Mouse (Mus musculus) yolk sac, embryonic 10.5 days (tissue): ENCODE measurements around the gene S100pbp.

Experiments used
- DNase-seq: peaks from one replicate; pipeline ENCODE4 v3.0.0-alpha.2; 2017; ENCODE audit warnings: low spot score

The S100pbp gene

DNA sequence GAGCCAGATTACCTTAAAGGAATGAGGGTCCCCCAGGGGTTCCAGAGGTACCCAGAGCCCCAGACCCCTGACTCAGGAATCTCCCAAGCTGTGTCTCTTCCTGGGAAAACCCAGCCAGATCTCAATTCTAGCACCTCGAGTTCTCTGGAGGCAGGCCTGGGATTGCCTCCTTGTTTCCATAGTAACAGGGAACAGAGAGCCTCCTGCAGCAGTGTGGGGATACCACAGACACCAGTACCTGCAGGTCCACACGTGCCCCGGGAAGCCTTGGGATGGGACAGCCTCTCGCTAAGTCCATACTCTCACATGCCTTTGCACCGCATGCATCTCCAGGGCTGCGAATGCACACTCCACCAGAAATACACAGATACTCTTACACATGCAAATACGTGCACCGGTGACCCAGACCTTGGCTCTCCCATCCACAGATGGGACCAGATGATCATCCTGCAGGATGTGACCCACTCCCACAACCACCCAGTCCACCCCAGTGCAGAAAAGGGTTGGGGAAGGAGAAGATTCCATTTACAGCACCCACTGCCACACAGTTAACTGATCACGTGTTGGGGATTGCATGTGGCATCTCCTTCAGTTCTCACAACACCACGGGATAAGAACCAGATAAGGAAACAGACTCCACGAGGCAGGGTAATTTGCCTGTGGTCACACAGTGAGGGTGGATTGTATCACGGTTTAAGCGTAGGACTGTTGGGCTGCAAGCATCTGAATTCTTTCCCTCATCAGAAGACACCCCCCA lies 60.8 kb downstream of the S100pbp start:
- no peak for DNase-seq

DNA sequence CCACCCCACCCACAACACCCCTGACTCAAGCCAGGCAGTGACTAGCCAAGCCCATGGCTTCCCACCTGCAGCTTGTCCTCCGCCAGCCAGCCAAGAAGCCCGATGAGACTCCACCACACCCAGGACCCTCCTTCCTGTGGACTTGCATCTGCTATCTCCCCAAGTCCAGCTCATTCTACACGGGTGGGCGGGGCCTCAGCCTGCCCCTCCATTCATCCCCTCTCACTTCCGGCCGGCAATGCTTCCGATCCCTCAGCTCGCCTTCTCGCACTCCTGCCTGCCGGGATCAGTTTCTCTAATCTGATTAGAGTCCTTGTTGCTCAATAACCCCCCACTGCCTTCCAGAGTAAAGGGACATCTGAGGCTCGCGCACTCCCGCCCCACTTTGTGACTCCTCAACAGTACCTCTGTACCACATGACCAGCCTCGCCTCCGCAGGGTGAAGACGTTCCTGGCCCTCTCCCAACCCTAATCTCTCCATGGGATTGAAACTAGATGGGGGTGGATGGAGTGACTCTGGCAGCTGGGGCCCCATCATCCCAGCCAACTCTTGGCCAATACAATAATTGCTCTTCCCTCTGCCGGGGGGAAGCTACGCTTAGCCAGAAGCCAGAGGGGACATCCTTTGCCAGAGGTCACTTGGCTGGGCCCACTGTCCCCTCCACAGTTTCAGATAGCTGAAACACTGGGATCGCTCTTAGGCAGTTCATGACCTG lies 63.6 kb downstream of the S100pbp start:
- no peak for DNase-seq

DNA sequence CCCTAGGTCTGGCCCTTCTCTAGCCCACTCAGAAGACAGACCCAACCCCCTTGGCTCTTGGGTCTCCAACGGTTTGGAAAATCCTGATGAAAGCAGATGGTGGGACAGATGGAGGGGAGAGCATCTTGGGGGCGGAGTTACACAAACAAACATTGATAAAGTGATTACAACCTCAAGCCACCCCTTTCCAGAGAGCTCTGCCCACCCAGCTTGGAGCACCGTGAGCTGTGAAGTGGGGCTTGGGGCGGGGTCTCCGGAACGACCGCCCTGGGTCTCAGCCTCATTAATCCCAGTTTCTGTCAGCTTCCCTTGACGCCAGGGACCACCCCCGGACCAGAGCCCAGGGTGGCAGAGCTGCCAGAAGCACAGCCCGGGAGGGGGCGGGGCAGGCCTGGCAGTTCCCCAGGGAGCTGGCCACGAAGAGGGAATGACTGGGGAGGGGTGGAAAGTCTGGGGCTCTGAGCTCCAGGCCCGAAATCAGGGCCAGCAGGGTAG lies 64.8 kb downstream of the S100pbp start:
- DNase-seq: no peak

DNA sequence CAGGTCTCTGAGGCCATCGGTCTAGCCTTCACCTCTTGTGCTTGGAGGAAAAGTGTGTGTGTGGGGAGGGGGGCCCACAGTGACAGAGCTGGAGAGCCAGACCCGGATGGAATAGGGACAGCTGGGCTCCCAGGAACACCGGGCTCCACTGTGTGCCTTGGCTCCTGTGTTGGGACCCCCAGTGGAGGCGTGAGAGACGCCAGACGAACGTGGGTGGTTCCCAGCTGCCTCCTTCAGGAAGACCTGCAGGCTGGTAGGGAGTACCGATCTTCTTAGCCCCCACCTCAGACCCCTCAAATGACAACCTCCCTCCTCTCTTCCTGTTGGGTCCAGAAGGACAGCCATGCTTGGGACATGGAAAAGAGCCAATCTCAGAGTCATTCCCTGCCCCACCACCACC lies 66.8 kb downstream of the S100pbp start:
- no peak for DNase-seq

DNA sequence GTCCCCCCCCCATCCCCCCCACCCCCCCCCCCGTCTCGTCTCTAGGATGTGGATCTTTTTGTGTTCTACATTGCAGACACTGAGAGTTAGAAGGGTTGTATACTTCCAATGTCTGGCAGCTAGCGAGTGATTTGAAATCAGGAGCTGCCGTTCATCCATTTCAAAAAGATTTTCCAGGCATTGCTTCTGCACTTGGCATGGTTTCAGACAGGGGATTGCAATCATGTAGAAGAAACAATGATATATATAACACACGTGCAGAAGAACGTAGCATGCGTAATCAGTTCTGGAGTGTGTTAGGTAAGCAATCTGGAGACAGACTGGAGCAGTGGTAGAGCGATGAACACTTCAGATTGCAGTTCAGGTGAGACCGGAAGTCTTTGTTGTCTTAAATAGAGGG lies 67.4 kb downstream of the S100pbp start:
- no peak for DNase-seq

DNA sequence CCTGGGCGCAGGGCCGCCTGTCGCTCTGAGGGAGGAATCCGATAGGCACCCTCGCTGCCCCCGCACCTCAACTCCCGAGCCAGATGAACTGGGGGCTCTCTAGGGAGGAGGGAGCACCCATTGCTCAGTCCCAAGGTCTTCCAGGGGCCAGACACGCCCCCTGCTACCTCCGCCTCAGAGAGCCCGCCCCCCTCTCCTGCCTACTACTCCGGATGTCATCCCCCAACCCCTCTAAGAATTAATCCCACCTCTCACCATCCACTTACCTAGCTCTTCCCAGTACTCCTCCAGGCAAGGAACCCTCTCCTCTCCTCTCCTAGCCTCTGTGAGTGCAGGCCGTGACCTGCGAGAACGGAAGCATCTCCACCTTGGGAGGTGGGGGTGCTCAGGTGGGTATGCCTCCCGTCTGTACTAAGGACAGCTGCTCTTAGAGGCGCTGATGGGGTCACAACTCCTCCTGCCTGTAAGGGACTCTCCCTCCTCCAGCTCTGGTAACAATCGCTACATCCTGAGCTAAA lies 67.9 kb downstream of the S100pbp start, which contains the start of gene Hpca:
TSS of gene Hpca (minus strand) at position 468 of the 518 bp plus-strand sequence.
- no peak for DNase-seq

DNA sequence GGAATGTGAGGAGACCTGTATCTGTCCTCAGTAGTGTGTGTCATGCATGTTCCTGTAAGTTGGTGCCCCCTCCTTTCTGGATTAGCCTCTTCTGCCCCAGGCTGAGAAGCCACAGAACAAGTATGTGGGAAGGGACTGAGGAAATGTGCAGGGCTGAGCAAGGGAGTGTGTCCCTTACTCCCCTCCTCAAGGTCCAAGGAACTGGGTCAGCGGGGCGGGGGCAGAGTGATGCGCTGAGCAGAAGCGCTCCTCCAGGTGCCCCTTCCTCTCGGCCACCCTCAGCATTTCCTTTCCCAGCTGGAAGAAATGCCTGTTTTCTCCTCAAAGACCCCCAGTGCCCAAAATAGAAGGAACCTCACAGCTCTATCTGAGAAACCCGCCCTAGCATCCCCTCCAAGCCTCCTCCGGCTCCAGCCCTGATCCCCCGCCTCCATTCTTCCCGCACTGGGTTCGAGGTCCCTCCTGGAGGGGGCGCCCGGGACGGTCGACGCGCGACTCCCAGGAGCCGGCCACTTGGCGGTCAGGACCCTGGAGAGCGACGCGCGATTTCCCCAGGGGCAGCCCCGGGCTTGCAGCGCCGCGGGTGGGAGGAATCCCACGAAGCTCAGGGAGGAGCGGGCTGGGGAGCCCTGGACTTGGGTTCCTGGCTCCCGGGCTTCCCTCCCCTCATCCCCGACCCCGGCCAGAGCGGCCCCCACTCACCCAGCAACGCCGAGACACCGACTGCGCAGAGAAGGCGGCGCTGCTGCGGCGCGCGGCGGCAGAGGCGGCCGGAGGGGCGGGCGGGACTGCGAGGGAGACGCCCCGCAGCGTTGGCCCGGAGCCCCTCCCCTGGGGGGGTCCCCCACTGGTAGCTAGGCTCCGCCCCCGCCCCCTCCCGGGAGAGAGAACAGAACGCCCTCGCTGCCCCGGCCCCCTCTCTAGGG lies 68.7 kb downstream of the S100pbp start:
- peak; percentile 70 for DNase-seq

DNA sequence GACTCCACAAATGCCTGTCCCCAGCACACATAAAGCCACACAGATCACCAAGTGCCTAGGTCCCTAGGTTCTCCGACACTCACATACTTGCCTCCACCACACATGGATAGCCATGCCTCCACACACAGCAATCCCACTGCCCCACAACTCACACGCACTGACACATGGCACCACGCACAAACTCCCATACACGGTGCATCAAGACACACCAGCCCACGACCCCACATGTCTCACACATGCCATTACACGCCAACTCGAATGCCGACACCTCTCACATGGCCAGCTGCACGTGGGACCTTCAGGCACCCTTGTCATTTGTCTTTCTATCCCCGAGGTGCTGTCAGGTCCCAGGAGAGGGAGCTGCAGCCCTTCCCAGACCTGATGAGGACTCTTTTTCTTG lies 69.8 kb downstream of the S100pbp start:
- no peak for DNase-seq

DNA sequence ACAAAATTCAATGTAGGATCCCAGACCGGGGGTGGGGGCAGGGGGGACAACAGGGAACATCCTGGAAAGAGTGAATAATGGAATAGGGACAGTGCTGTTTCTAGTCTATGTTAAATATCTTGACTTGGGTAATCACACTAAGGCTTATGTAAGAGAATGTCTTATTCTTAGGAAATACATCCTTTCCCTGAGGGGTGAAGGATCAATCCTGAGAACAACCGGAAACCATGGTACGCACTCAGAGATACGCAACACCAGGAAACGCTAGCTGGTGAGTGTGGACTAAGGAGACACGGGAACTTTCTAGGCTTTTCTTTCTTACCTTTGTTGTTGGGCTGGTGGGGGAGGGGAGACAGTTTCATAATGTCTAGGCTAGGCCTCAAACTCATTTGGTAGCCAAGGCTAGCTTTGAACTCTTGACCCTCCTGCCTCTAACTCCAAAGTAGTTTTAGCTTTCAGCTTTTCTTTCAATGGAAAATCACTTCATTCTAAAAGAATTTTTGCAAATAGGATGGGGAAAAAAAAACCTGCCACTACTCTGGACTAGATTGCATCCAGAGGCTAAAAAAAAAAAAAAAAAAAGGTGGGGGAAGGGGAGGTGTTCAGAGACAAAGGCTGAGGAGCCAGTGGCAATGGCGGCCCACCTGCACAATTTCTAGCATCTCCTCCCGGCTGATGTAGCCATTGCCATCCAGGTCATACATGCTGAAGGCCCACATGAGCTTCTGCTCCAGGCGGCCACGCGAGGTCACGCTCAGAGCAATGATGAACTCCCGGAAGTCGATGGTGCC lies 71.6 kb downstream of the S100pbp start:
- no peak for DNase-seq

DNA sequence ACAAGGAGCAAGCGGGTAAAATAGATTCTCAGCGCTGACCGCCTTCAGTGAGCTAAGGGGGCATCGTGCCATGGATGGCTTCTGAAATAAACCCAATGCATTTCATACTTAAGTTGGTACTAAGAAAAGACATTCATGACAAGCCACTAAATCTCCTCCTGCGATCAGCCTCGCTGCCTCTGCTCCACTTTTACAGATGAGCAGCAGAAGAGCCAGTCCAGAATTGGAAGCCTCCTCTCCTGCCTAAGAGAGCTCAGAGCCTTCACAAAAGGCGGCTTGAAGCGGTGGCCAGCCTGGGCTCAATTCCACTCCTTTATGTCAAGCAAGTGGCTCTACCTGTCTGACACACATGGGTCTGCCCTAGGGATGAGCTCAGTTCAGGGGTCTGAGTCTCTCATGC lies 72.8 kb downstream of the S100pbp start:
- DNase-seq: no peak

DNA sequence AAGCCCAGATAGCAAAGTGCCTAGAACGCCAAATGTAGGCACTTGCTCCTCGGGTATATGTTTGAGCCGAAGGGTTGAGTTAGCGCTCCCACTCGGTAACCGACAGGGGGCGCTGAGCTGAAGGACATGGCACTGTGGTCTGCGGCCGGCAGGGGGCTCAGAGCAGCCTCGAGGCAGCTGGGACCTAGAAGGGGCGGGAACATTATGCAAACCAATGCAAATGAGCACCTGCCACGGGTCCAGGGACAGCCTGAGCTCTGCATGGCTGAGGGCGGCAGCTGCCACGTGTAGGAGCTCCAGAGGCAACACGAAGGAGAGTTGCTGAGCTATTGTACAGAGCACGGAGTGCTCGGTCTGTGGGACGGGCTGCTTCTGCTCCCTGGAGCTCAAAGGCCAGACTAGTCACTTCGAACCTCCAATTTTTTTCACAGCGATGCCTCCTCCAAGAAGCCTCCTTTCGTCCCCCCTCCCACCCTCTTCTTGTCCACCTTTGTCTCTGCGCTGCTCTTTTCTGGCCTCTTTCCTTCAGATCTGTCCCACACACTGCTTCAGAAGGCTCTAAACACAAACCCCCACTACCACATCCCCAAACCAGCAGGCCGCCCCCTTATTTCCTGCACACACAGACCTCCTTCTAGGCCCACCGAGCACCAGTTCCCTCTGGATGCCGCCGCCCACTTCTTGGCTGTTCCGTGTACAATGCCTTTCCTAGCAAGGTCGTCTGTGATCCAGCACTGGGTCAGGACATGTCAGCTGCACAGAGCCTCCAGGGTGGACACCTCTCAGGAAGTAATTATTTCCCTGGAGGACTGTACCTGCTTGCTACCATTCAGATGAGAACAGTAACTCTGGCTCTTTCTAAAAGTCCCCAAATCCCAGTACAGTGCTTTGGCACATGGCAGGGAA lies 76.2 kb downstream of the S100pbp start:
- peak; percentile 52 for DNase-seq

DNA sequence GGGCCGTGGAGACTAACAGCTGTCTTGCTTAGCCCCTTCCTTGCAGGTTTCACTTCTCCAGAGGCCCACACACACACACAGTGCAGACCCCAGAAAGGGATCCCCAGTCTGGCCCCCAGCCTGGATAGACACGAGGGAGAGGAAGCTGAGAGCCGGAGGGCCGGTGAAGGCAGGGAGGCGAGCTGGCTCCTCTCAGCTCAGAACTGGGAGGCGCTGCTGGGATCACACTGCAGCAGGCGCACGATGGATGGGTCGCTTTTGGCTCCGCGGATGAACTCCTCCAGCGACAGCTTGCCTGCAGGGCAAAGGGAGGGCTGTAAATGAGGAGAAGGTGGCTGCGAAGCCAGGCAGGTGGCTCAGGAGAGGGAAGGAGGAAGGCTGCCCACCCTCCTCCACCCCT lies 77.3 kb downstream of the S100pbp start:
- DNase-seq: no peak

DNA sequence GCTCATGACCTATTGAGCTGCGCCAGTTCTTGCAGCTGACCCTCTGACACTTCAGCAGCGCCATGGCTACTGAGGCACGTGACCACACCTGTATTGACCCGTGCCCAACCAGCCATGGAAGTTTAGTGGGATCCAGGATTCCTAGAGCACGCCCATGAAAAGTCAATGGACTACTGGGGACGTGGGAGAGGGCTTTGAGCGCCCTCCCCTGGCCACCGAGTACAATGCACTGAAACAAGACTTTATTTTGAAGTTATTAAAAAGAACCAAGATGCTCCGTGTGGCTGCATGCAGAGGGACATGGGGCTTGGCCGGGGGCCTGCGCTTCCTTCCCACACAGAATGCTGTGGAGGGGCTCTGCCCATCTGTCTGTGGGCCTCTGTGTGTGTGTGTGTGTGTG lies 78.2 kb downstream of the S100pbp start:
- DNase-seq: no peak

DNA sequence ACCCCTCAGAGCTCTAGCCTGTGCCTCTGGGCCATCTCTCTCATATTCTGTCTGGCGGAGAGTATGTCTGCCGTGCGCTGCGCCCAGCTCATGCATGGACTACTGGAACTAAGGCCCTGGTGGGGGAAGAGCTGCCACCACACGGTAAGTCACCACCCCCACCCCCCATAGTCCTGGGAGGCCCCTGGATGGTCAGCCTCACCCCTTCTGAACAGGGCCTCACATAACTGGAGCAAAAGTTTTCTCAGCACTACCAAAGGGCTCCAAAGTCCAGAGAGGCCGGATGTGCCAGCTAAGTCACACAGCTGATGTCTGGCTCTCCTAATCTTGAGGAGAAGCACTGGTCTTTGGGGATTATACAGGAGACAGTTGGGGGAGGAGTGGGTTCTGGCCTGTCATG lies 78.7 kb downstream of the S100pbp start:
- peak; percentile 42 for DNase-seq

DNA sequence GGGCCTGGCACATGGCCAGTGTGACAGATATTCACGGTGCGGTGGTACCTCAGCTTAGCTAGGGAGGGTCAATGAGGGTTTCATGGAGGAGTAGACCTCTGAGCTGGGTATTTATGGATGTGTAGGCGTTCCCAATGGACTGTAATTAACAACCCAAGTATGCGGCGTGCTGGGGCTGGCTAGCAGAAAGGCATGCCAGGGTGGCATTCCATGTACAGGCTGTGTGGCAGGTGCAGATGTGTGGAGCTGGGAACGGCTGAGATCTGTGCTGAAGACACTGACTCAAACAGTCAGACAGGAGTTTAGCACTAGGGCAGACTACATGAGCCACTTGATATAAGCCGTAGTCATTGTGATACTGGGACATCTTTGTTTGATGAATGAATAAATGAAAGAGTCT lies 80.9 kb downstream of the S100pbp start:
- DNase-seq: no peak

DNA sequence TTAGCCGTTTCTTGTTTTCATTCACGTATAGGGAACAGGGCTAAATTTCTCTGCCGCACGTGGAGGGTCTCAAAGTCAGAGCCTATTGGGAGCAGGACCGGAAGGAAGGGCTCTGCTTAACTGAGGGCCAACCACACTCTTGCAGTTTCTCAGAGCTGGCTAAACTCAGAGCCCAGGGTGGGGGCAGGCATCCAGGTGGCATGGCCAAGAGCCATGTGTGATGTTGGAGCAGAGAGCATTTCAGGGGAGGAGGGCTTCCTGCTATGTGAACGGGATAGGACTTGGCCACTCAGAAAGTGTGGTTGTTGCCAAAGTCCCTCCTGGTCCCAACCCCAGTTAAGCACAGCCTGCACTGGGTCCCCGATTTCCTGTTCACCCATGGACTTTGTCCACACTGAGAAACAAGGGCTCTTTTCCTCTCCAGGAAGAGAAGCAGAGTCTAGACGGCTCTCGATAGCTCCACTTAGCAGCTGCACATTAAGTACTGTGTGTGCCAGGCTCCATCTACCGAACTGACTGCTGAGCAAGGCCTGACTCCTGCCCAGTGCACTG lies 82.1 kb downstream of the S100pbp start:
- DNase-seq: no peak

DNA sequence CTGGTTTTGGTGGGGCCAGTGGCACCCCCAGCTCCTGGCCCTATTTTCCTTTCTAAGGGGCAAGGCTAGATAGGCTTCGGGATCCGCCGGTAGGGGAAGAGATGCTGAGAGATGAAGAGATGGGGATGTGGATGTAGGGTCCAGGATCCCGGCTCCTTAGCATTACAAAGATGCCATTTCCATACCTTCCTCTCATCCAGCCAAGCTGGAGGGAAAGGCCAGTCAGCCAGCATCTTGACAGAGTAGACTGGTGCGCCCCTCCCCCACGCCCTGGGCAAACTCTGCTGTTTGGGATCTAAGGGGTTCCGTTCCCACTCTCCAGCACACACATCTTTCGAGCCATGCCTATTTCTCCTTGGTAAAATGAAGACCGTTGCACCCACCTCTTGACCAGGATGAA lies 83.5 kb downstream of the S100pbp start:
- no peak for DNase-seq

DNA sequence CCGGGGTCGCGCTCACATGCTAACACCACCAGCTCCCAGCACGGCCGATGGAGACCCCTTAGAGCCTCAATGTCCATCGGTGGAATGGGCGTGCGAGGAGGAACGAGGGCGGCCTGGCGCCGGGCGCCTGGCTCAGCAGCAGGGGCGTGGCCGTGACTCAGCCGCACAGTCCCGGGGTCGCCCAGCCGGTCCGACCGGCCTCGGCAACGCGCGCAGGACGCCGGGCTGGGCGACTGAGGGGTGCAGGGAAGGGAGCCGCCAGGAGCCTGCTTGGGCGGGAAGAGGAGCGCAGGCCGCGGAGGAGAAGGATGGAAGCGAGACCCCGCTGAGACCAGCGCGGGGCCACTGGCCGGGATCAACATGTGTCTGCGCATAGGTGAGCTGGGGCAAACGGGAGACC lies 84.2 kb downstream of the S100pbp start, which contains the start of gene Tmem54:
TSS of gene Tmem54 (plus strand) at position 193 of the 400 bp plus-strand sequence.
- peak; percentile 41 for DNase-seq

DNA sequence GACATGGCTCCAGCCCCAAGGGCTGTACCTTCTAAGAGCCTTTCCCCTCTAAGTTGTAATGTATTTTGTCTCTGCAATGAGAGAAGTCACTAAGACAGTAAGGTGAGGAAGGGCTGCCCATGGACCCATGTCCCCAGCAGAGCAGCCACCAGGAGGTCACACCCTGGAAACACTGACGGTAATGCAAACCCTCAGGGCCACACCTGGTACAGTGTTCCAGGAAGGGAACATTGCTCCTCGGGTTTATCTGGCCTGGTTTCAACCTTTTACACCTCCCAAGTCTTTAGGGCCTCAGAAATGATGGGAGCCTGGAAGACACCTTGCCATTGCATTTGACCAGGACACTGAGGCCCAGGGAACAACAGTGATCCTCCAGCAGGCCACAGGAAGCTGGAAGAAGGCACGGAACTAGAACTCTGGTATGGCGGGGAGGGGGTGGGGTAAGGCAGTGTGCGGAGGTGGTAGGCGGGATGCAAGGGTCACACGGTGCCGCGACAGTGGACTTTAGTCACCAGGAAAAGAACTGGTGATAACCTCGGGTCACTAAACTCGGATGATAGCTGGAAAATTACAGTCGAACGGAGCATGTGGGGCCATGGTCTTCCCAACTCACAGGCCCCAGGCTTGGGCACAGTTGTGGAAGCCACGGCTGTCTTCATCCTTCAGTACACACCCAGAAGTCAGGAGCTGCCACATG lies 87.2 kb downstream of the S100pbp start:
- DNase-seq: peak; percentile 85
